Mouse (Mus musculus) forebrain, embryonic 10.5 days (tissue): Measurements from ENCODE around the gene Kcnh2. TPM values are rescaled to one million over a fixed set of nuclear protein-coding genes. Genes with fewer than 3 reads are reported as not detected.

Experiments
- DNase-seq: peaks from one replicate; pipeline ENCODE4 v3.0.0-alpha.2; 2017; ENCODE audit warnings: low spot score; ENCODE audit errors: extremely low spot score
- H3K27ac ChIP-seq: fragments of 300-500 bp; sonication (generic); 2 replicates; pipeline ENCODE4 v1.5.1; 2016; ENCODE audit warnings: mild to moderate bottlenecking
- H3K27me3 ChIP-seq: fragments of 300-500 bp; sonication (generic); 2 replicates; pipeline ENCODE4 v1.6.1; 2016; ENCODE audit warnings: mild to moderate bottlenecking; ENCODE audit not compliant: poor library complexity, severe bottlenecking
- H3K36me3 ChIP-seq: fragments of 300-500 bp; sonication (generic); replicated peaks from 2 replicates; pipeline ENCODE4 v1.6.1; 2016; ENCODE audit warnings: mild to moderate bottlenecking, moderate library complexity
- H3K4me1 ChIP-seq: fragments of 300-500 bp; sonication (generic); 2 replicates; pipeline ENCODE4 v1.6.1; 2016
- H3K4me3 ChIP-seq: fragments of 300-500 bp; sonication (generic); 2 replicates; pipeline ENCODE4 v1.5.1; 2016; ENCODE audit warnings: mild to moderate bottlenecking, moderate library complexity
- H3K9me3 ChIP-seq: fragments of 300-500 bp; sonication (generic); 2 replicates; pipeline ENCODE4 v1.6.1; 2016; ENCODE audit warnings: mild to moderate bottlenecking, moderate library complexity
- WGBS: fragments of 180-500 bp; shearing (Covaris S2); methylation state at CpG from one replicate; pipeline ENCODE4 v1.1.7; 2016; 5-methylcytosine and 5-hydroxymethylcytosine counted together
- polyA plus RNA-seq: library from polyadenylated mRNA; unstranded; fragments of >200 nt; fragmentation: Nextera tagmentation; extraction: Ambion mirVana; gene quantifications from 2 replicates; pipeline ENCODE4 v1.2.1, GENCODE M21; 2016

Kcnh2 gene
- polyA plus RNA-seq, 1 experiment from 2014 or later, result 17.8 TPM

DNA sequence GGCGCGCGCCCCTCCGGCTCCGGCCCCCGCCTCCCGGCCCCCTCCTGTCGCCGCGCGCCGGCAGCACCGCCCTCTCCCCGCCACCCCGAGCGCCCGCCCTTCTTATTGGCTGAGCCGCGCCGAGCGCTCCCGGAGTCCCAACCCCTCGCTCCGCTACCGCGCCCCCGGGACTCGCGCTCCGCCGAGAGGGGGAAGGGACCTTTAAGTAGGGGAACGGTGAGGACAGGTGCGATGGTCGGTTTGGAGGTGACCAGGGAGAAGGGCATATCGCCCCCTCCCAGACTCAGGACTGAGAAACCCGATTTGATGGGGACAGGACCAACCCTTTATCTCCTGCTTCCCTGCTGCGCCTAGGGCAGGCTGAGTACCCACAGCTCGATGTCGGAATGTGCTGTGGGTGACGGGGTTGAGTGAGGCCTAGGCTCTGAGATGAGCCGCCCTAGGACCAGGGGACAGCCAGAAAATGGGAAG lies 332 bp upstream of the Kcnh2 start:
- DNase-seq, result peak; percentile 87
- H3K36me3 ChIP-seq, result no peaks in the 10 kb centered on the region
- no peaks in the 10 kb centered on the region for H3K9me3 ChIP-seq
- peak overlapping the region; percentile 86 for H3K27ac ChIP-seq
- peaks cover 83% of the 10 kb centered on the region for H3K27me3 ChIP-seq
- H3K4me1 ChIP-seq, result peaks cover 72% of the 10 kb centered on the region
- WGBS, result 1% methylated on average over 41 of the region's 41 CpGs
- H3K4me3 ChIP-seq, result peak overlapping the region; percentile 77

DNA sequence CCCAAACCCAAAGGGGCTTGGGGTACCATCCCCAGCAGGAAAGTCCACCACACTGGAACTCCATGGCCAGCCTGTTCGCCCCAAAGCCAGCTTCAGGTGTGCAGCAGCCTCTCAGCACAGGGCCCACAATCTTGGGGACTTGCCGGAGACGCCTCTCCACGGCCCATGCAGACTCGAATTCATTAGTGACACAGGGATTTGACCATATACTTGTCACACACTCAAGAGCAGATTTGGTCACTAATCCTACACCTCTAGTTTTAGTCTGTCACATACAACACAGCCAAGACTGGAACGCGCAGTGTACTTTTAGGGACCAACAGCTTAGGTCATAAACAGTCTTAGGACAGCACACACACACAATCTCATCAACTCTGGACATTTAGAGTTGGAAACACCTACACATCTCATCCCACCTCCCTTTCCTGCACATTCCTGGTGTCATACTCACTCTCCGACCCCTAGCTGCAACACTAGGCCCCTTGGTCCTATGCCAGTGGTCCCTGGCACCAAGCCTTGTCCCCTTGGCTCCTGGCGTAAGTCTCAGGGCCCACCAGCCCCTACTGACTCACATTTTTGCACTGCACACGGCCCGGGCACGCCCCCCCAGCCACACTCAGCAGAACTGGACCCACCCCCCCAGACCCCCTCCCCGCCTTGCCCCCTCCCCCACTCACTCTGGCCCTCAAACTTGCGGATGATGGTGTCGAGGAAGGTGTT lies 713 bp downstream of the Kcnh2 start:
- no peak for DNase-seq

DNA sequence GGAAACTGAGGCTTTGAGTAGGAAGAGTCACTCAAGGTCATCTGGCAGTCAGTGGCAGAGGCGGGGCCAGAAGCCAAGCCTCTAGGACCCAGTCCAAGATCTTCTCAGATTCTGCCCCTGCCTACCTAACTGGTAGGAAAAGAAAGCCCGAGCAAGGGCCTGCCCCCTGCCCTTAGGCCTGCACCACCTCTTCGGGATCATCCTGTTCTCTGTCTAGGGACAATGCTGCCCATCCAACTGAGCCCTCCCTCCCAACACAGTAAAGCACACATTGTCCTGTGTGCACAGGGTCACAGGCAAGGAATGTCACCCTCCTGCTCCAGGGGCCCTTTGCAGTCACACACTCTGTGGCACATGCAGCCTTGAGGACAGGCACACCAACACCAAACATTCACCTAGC lies 1.3 kb downstream of the Kcnh2 start:
- Histone ChIP-seq H3K36me3 (no peaks in the 10 kb centered on the region), H3K27me3 (peaks cover 98% of the 10 kb centered on the region), H3K4me3 (peak overlapping the region; percentile 77), H3K9me3 (no peaks in the 10 kb centered on the region), H3K4me1 (peaks cover 78% of the 10 kb centered on the region), H3K27ac (no peak overlapping the region)
- no peak for DNase-seq
- WGBS, result 49% methylated on average over 3 of the region's 3 CpGs

More for the DNA sequence above, 713 bp downstream of the Kcnh2 start:
- WGBS, result 35% methylated on average over 15 of the region's 15 CpGs
- peaks cover 93% of the 10 kb centered on the region for H3K27me3 ChIP-seq
- peak overlapping the region; percentile 77 for H3K4me3 ChIP-seq
- no peaks in the 10 kb centered on the region for H3K9me3 ChIP-seq
- peaks cover 72% of the 10 kb centered on the region for H3K4me1 ChIP-seq
- no peaks in the 10 kb centered on the region for H3K36me3 ChIP-seq
- peak overlapping the region; percentile 86 for H3K27ac ChIP-seq

DNA sequence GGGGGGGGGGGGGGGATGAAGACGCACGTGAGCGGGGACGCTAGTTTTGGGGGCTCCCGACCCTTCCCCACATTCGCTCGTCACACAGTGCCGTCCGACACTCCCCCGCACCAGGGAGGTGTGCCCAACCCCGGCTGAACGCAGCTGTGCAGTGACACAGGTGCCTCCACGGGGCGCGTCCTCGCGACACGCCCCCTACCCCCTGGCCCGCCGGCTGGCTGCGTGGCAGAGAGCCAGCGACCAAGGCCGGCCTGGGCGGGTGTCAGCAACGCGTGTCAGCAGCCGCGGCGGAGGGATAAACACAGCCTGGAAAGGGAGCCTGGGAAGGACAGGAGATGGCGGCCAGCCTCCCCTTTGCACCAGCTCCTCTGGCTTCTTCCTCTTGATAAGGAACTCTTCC lies 2.9 kb downstream of the Kcnh2 start:
- no peak for DNase-seq
- H3K36me3 ChIP-seq, result no peaks in the 10 kb centered on the region
- H3K4me1 ChIP-seq, result peaks cover 88% of the 10 kb centered on the region
- peak overlapping the region; percentile 11 for H3K27ac ChIP-seq
- WGBS, result 1% methylated on average over 26 of the region's 30 CpGs
- no peaks in the 10 kb centered on the region for H3K9me3 ChIP-seq
- H3K27me3 ChIP-seq, result peaks cover 88% of the 10 kb centered on the region
- H3K4me3 ChIP-seq, result peak overlapping the region; percentile 59

DNA sequence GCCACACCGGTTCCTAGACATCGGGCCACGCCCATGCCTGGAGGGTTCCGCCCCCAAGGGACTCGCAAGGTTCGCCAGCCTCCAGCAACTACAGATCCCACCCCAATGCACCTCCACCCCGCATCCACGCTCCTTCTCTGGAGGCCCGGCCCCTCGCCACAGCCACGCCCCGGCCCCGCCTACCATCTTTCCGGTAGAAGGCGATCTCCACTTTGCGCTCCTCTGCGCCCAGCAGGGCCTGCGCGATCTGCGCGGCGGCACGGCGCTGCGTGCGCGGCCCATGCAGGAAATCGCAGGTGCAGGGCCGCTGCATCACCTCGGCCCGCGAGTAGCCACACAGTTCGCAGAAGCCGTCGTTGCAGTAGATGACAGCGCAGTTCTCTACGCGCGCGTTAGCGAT lies 3.3 kb downstream of the Kcnh2 start:
- H3K27ac ChIP-seq, result peak overlapping the region; percentile 11
- peaks cover 84% of the 10 kb centered on the region for H3K27me3 ChIP-seq
- H3K36me3 ChIP-seq, result no peaks in the 10 kb centered on the region
- WGBS, result under 1% methylated on average over 41 of the region's 41 CpGs
- H3K4me1 ChIP-seq, result peaks cover 88% of the 10 kb centered on the region
- no peaks in the 10 kb centered on the region for H3K9me3 ChIP-seq
- H3K4me3 ChIP-seq, result peak overlapping the region; percentile 59
- peak; percentile 71 for DNase-seq

DNA sequence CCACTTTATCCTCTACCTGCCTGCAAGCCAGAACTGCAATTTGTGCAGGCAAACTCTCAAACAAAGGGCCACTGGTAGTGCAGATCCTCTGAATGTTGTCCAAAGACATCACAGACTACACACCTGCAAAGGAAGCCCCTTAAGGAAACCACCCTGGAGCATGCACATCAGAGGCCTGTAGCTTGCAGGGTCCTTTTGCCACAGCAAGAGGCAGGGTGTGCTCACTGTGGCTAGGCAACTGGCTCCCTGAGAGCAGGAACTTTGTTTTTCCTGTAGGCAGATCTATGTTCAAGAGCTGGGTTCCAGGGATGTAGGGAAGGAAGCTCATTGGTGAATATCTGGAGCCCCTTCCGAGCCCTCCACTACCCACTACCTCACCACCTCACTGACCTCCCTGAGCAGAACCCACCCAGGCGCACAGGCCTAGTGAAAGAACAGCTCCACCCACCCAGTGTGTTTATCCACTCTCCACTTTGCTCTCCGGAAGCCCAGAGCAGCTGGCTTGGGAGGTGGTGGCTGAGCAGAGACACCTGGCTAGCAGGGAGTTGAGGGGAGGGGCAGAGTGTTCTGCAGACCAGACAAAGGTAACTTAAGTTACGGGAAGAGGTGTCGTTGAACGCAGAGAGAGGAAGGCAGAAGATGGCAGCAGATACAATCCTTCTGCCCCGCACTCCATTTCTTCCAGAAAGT lies 4.1 kb downstream of the Kcnh2 start:
- H3K27me3 ChIP-seq, result peaks cover 76% of the 10 kb centered on the region
- H3K9me3 ChIP-seq, result no peaks in the 10 kb centered on the region
- 69% methylated on average over 7 of the region's 7 CpGs for WGBS
- no peak overlapping the region for H3K27ac ChIP-seq
- no peak for DNase-seq
- peaks cover 88% of the 10 kb centered on the region for H3K4me1 ChIP-seq
- H3K36me3 ChIP-seq, result no peaks in the 10 kb centered on the region
- peak overlapping the region; percentile 59; the same call in 1 of the 2 replicates for H3K4me3 ChIP-seq

DNA sequence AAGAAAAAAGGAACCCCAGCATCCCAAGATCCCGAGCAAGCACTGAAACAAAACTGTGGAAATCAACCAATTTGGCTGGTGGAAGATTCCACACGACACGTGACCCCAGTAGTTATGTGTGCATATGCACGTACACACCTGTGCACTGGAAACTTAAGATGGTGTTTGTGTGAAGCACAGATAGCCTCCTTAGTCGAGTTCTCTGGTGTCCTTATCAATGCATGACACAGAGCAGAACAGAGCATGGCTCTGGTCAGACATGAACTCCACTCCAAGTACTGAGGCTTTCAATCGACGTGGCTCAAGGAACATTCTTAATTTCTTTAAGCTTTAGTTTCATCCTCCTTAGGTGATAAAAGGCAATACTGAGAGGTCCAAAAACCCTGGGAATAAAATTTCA lies 5.1 kb downstream of the Kcnh2 start:
- no peak for DNase-seq
- 88% methylated on average over 7 of the region's 7 CpGs for WGBS
- Histone ChIP-seq H3K36me3 (no peaks in the 10 kb centered on the region), H3K27ac (no peak overlapping the region), H3K9me3 (no peaks in the 10 kb centered on the region), H3K4me1 (peaks cover 86% of the 10 kb centered on the region), H3K4me3 (no peak overlapping the region), H3K27me3 (peaks cover 67% of the 10 kb centered on the region)

DNA sequence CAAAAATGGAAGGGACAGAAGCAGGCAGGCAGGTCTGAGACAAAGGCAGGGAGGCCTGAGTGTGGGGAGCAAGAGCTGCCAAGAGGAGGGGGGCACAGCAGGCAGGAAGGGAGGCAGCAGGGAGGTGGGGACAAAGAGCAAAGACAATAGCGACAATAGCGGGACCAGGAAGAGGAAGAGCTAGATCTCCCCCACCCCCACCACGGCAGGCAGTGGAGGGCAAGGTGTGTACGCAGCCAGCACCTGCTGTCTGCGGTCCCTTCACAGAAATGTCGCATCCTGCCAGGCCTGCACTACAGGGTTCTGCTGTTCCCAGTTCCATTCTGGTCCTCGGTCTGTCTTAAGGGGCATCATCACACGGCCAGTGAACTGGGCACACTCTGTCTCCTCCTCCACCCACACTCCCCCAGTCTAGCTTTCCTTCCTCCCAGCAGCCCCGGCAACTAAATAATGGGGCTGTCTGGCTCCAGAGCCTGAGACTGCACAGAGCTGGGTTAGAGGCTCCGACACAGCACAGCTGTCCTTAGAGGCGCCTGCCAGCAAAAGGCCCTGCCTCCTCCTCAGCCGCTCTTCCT lies 6.8 kb downstream of the Kcnh2 start:
- H3K9me3 ChIP-seq, result no peaks in the 10 kb centered on the region
- WGBS, result 11% methylated on average over 12 of the region's 12 CpGs
- DNase-seq, result peak; percentile 28
- peaks cover 50% of the 10 kb centered on the region for H3K27me3 ChIP-seq
- peak overlapping the region; percentile 85 for H3K27ac ChIP-seq
- H3K4me1 ChIP-seq, result peaks cover 69% of the 10 kb centered on the region
- H3K36me3 ChIP-seq, result no peaks in the 10 kb centered on the region
- peak overlapping the region; percentile 21 for H3K4me3 ChIP-seq

DNA sequence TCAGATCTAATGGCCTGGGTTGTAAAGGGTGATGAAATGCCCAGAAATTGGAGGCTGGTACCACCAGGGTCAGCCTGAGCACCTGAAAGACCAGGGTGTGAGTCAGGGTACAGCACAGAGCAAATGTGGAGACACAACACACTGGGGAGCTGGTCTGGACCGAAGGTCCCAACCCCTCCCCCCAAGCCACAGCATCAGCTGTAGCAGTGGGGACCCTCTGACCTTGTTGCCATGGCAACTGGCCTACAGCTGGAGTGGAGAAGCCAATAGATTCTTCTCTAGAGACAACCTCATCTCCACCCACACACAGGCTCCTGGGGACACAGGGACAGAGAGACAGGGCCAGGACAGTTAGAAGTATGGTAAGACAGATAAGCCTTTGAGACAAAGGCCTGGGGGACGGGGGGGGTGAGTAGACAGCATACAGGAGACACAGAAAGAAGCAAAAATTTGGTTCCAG lies 7.4 kb downstream of the Kcnh2 start:
- no peaks in the 10 kb centered on the region for H3K9me3 ChIP-seq
- H3K36me3 ChIP-seq, result no peaks in the 10 kb centered on the region
- peak; percentile 68 for DNase-seq
- 7% methylated on average over 2 of the region's 2 CpGs for WGBS
- H3K27ac ChIP-seq, result peak overlapping the region; percentile 85
- H3K4me1 ChIP-seq, result peaks cover 63% of the 10 kb centered on the region
- H3K4me3 ChIP-seq, result peak overlapping the region; percentile 21
- peaks cover 44% of the 10 kb centered on the region for H3K27me3 ChIP-seq

DNA sequence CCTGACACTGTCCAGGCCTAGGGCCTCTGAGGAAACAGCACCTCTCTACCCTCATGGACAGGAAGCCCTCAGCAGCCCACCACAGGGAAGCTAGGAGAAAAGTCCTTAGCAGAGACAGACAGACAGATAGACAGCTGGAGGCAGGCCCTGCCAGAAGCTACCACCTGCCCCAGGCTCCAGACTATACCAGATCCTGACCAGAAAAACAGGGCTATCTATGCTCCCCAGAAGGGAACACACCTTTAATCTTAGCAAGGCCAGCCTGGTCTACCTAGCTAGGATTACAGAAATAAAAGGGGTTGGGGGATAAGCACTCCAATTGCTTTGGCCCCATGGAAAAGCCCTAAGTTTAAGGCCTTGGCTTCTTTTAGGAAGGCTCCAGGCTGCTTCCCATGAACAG lies 8.0 kb downstream of the Kcnh2 start:
- Histone ChIP-seq H3K27me3 (peaks cover 38% of the 10 kb centered on the region), H3K4me1 (peaks cover 57% of the 10 kb centered on the region), H3K9me3 (no peaks in the 10 kb centered on the region), H3K36me3 (no peaks in the 10 kb centered on the region), H3K4me3 (no peak overlapping the region), H3K27ac (peak overlapping the region; percentile 85)
- DNase-seq, result no peak

DNA sequence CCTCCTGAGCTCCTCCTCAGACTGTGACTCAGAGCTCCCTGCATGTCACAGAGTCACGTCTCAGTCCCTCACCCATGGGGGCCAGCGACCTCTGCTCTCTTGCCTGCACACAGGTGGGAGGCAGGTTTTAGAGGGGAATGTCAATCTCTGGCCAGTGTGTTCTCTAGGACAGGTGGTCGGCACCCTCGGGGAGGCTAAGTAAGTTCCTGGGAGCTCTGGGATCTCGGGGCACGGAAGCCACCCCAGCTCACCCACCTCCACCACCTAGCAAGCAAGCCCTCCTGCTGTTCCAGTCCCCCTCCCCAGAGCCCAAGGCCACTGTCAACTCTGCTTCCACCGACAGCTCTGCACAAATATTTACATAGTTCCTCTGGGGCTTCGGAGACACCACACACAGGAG lies 8.4 kb downstream of the Kcnh2 start:
- Histone ChIP-seq H3K9me3 (no peaks in the 10 kb centered on the region), H3K27me3 (peaks cover 34% of the 10 kb centered on the region), H3K4me3 (no peak overlapping the region), H3K4me1 (peaks cover 53% of the 10 kb centered on the region), H3K36me3 (no peaks in the 10 kb centered on the region), H3K27ac (peak overlapping the region; percentile 85)
- no peak for DNase-seq
- WGBS, result 61% methylated on average over 8 of the region's 8 CpGs

DNA sequence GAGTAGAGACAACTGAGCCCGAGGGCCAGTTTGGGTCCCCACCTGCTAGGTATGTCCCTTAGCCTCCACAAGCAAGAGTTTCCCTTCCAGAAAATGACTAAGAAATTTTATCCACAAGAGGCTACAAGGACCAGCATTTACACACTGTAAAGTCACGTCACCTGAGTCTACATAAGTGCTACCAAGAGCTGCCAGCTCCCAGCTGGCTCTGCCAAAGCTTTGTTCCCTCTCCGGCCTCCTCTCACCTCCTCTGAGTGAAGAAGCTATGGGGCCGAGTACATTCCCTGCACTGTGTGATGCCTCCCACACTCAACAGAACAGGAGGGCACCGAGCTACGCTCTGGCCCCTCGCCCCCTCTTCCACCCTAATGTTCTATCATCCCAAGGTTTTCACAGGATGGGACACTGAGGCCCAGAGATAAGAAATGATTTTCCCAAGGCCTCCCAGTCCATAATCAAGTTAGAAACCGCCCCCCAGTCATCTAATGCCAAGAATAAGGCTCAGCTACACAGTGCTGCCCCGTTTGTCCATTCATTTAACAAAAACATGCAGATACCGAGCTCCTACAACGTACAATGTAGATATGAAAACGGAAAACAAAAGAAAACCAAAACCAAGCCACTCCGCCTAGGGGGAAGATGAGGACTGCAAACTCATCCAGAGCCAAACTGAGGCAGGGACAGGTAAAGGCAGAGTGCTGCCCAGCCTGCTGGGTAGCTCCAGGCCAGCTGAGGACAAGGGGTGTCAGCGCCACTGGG lies 9.0 kb downstream of the Kcnh2 start:
- WGBS, result 86% methylated on average over 14 of the region's 14 CpGs
- H3K4me1 ChIP-seq, result peaks cover 53% of the 10 kb centered on the region

More for the DNA sequence above, 9.0 kb downstream of the Kcnh2 start:
- H3K9me3 ChIP-seq, result no peaks in the 10 kb centered on the region
- DNase-seq, result no peak
- no peaks in the 10 kb centered on the region for H3K36me3 ChIP-seq
- H3K27me3 ChIP-seq, result peaks cover 28% of the 10 kb centered on the region
- H3K27ac ChIP-seq, result peak overlapping the region; percentile 85; the same call in 1 of the 2 replicates
- H3K4me3 ChIP-seq, result no peak overlapping the region
